Mouse (Mus musculus): ENCODE measurements around the gene Tmem209.
A peak's percentile ranks its signal among the peaks of the same experiment; 100 is the strongest.

Gene Tmem209

GRCm38 (mm10) chr6:30509265-30510239 lies at the start of gene Tmem209, which contains the start of gene Ssmem1:
Tmem209 (minus strand) TSS chr6:30509783.
Ssmem1 (plus strand) TSS chr6:30509849.
- DNase-seq (ENCODE audit: low spot score) = peak; percentile 98

GRCm38 (mm10) chr6:30556080-30556479 lies 46.5 kb upstream of the Tmem209 start:
- no peak for DNase-seq (ENCODE audit: low spot score)

GRCm38 (mm10) chr6:30554621-30555170 lies 45.1 kb upstream of the Tmem209 start:
- DNase-seq (ENCODE audit: low spot score) = no peak

- DNase-seq (ENCODE audit: low spot score) = no peak
These were observed 44.5 kb upstream of the Tmem209 start for GRCm38 (mm10) chr6:30554092-30554491.

GRCm38 (mm10) chr6:30553381-30554010 lies 43.9 kb upstream of the Tmem209 start:
- DNase-seq (ENCODE audit: low spot score) = no peak

- DNase-seq (ENCODE audit: low spot score) = no peak
These were observed 43.0 kb upstream of the Tmem209 start for GRCm38 (mm10) chr6:30552628-30553027.

GRCm38 (mm10) chr6:30551644-30552580 lies 42.3 kb upstream of the Tmem209 start:
- no peak for DNase-seq (ENCODE audit: low spot score)

GRCm38 (mm10) chr6:30551193-30551515 lies 41.6 kb upstream of the Tmem209 start:
- DNase-seq (ENCODE audit: low spot score) = no peak

- no peak for DNase-seq (ENCODE audit: low spot score)
These were observed 41.1 kb upstream of the Tmem209 start for GRCm38 (mm10) chr6:30550496-30551192.

GRCm38 (mm10) chr6:30549231-30549761 lies 39.7 kb upstream of the Tmem209 start:
- DNase-seq (ENCODE audit: low spot score) = no peak

- no peak for DNase-seq (ENCODE audit: low spot score)
These were observed 38.2 kb upstream of the Tmem209 start for GRCm38 (mm10) chr6:30547656-30548306.

GRCm38 (mm10) chr6:30547274-30547645 lies 37.7 kb upstream of the Tmem209 start:
- DNase-seq (ENCODE audit: low spot score) = no peak

- no peak for DNase-seq (ENCODE audit: low spot score)
These were observed 37.1 kb upstream of the Tmem209 start for GRCm38 (mm10) chr6:30546571-30547273.

GRCm38 (mm10) chr6:30545689-30546088 lies 36.1 kb upstream of the Tmem209 start:
- DNase-seq (ENCODE audit: low spot score) = no peak

GRCm38 (mm10) chr6:30543851-30544250 lies 34.3 kb upstream of the Tmem209 start:
- DNase-seq (ENCODE audit: low spot score) = no peak

GRCm38 (mm10) chr6:30543077-30543476 lies 33.5 kb upstream of the Tmem209 start:
- DNase-seq (ENCODE audit: low spot score) = no peak

- DNase-seq (ENCODE audit: low spot score) = no peak
These were observed 32.7 kb upstream of the Tmem209 start for GRCm38 (mm10) chr6:30542277-30542676.

- no peak for DNase-seq (ENCODE audit: low spot score)
These were observed 31.6 kb upstream of the Tmem209 start, which contains the start of gene Cpa2 for GRCm38 (mm10) chr6:30541009-30541799. Cpa2 (plus strand) TSS chr6:30541582.

- DNase-seq (ENCODE audit: low spot score) = no peak
These were observed 29.2 kb upstream of the Tmem209 start for GRCm38 (mm10) chr6:30538800-30539199.

All from left cerebral cortex, adult 11 months (tissue).